Mouse (Mus musculus): Measurements from ENCODE around the gene Ptch1. TPM values are rescaled to one million over a fixed set of nuclear protein-coding genes. Genes with fewer than 3 reads are reported as not detected.
A peak's percentile ranks its signal among the peaks of the same experiment; 100 is the strongest.

Ptch1 gene
- polyA plus RNA-seq, 1 experiment from 2014 or later: 22.7 TPM

- H3K4me2 ChIP-seq (replicated peaks): no peak overlapping the region
- no peaks in the 10 kb centered on the region for H3K9me3 ChIP-seq (replicated peaks)
- peaks cover 25% of the 10 kb centered on the region for H3K36me3 ChIP-seq
- peaks cover 59% of the 10 kb centered on the region for H3K4me1 ChIP-seq
- no peaks in the 10 kb centered on the region for H3K27me3 ChIP-seq
- no peak for ATAC-seq (ENCODE audit: low FRiP score)
- H3K27ac ChIP-seq: peak overlapping the region; percentile 17; the same call in 1 of the 2 replicates
- no peak overlapping the region for H3K9ac ChIP-seq
- 63% methylated on average over 7 of the region's 7 CpGs for WGBS
- no peak overlapping the region for H3K4me3 ChIP-seq
Observed at GRCm38 (mm10) chr13:63545291-63545690, 28.1 kb downstream of the Ptch1 start.

- WGBS: 39% methylated on average over 5 of the region's 5 CpGs
- Histone ChIP-seq H3K27me3 (no peaks in the 10 kb centered on the region), H3K4me2 (replicated peaks) (no peak overlapping the region), H3K36me3 (peaks cover 28% of the 10 kb centered on the region), H3K27ac (peak overlapping the region; percentile 17; the same call in 1 of the 2 replicates), H3K4me3 (no peak overlapping the region), H3K9me3 (replicated peaks) (no peaks in the 10 kb centered on the region), H3K9ac (no peak overlapping the region), H3K4me1 (peaks cover 55% of the 10 kb centered on the region)
- ATAC-seq (ENCODE audit: low FRiP score): no peak
Observed at GRCm38 (mm10) chr13:63544967-63545253, 28.5 kb downstream of the Ptch1 start.

- peak; percentile 46; the same call in 1 of the 2 replicates for ATAC-seq (ENCODE audit: low FRiP score)
- Histone ChIP-seq H3K4me1 (peaks cover 52% of the 10 kb centered on the region), H3K27ac (peak overlapping the region; percentile 32), H3K9ac (no peak overlapping the region), H3K9me3 (replicated peaks) (no peaks in the 10 kb centered on the region), H3K27me3 (no peaks in the 10 kb centered on the region), H3K36me3 (peaks cover 34% of the 10 kb centered on the region), H3K4me2 (replicated peaks) (0 out of 2 replicates have a peak overlapping the region, but pooled peaks have one; percentile 0), H3K4me3 (no peak overlapping the region)
- WGBS: 37% methylated on average over 13 of the region's 13 CpGs
Observed at GRCm38 (mm10) chr13:63544119-63544966, 29.1 kb downstream of the Ptch1 start.

GRCm38 (mm10) chr13:63543459-63543858 lies 29.9 kb downstream of the Ptch1 start:
- Histone ChIP-seq H3K4me3 (no peak overlapping the region), H3K27me3 (no peaks in the 10 kb centered on the region), H3K27ac (peak overlapping the region; percentile 41; the same call in 1 of the 2 replicates), H3K9ac (no peak overlapping the region), H3K9me3 (replicated peaks) (no peaks in the 10 kb centered on the region), H3K4me1 (peaks cover 45% of the 10 kb centered on the region), H3K4me2 (replicated peaks) (no peak overlapping the region), H3K36me3 (peaks cover 42% of the 10 kb centered on the region)
- 54% methylated on average over 6 of the region's 6 CpGs for WGBS
- no peak for ATAC-seq (ENCODE audit: low FRiP score)

GRCm38 (mm10) chr13:63542796-63543384 lies 30.5 kb downstream of the Ptch1 start:
- peaks cover 41% of the 10 kb centered on the region for H3K4me1 ChIP-seq
- H3K27ac ChIP-seq: no peak overlapping the region
- peaks cover 48% of the 10 kb centered on the region for H3K36me3 ChIP-seq
- no peak overlapping the region for H3K4me2 ChIP-seq (replicated peaks)
- ATAC-seq (ENCODE audit: low FRiP score): no peak
- H3K4me3 ChIP-seq: no peak overlapping the region
- 70% methylated on average over 3 of the region's 3 CpGs for WGBS
- no peaks in the 10 kb centered on the region for H3K27me3 ChIP-seq
- no peak overlapping the region for H3K9ac ChIP-seq
- H3K9me3 ChIP-seq (replicated peaks): no peaks in the 10 kb centered on the region

GRCm38 (mm10) chr13:63541510-63541909 lies 31.9 kb downstream of the Ptch1 start:
- Histone ChIP-seq H3K36me3 (peaks cover 58% of the 10 kb centered on the region), H3K4me2 (replicated peaks) (no peak overlapping the region)

GRCm38 (mm10) chr13:63540584-63540983 lies 32.8 kb downstream of the Ptch1 start:
- H3K27ac ChIP-seq: no peak overlapping the region
- H3K9ac ChIP-seq: no peak overlapping the region
- peaks cover 68% of the 10 kb centered on the region for H3K36me3 ChIP-seq
- no peaks in the 10 kb centered on the region for H3K27me3 ChIP-seq
- WGBS: 81% methylated on average over 12 of the region's 12 CpGs
- ATAC-seq (ENCODE audit: low FRiP score): no peak
- H3K4me2 ChIP-seq (replicated peaks): no peak overlapping the region
- no peaks in the 10 kb centered on the region for H3K9me3 ChIP-seq (replicated peaks)
- H3K4me3 ChIP-seq: no peak overlapping the region
- H3K4me1 ChIP-seq: peaks cover 33% of the 10 kb centered on the region

More at GRCm38 (mm10) chr13:63541510-63541909, 31.9 kb downstream of the Ptch1 start:
- ATAC-seq (ENCODE audit: low FRiP score): no peak
- no peak overlapping the region for H3K9ac ChIP-seq
- H3K4me3 ChIP-seq: no peak overlapping the region
- H3K27me3 ChIP-seq: no peaks in the 10 kb centered on the region
- no peaks in the 10 kb centered on the region for H3K9me3 ChIP-seq (replicated peaks)
- H3K4me1 ChIP-seq: peaks cover 41% of the 10 kb centered on the region
- H3K27ac ChIP-seq: no peak overlapping the region

- Histone ChIP-seq H3K27ac (no peak overlapping the region), H3K4me2 (replicated peaks) (no peak overlapping the region), H3K36me3 (peaks cover 94% of the 10 kb centered on the region), H3K9me3 (replicated peaks) (no peaks in the 10 kb centered on the region), H3K4me1 (0 out of 2 replicates have a peak, but pooled peaks cover 12% of the 10 kb centered on the region), H3K4me3 (no peak overlapping the region), H3K9ac (no peak overlapping the region), H3K27me3 (no peaks in the 10 kb centered on the region)
- WGBS: 85% methylated on average over 4 of the region's 4 CpGs
- no peak for ATAC-seq (ENCODE audit: low FRiP score)
Observed at GRCm38 (mm10) chr13:63534981-63535380, 38.4 kb downstream of the Ptch1 start.

- Histone ChIP-seq H3K4me3 (no peak overlapping the region), H3K4me2 (replicated peaks) (no peak overlapping the region), H3K27ac (0 out of 2 replicates have a peak overlapping the region, but pooled peaks have one; percentile 30), H3K9ac (no peak overlapping the region), H3K4me1 (peaks cover 47% of the 10 kb centered on the region), H3K9me3 (replicated peaks) (no peaks in the 10 kb centered on the region), H3K27me3 (no peaks in the 10 kb centered on the region), H3K36me3 (peaks cover 70% of the 10 kb centered on the region)
- WGBS: 71% methylated on average over 9 of the region's 9 CpGs
- ATAC-seq (ENCODE audit: low FRiP score): no peak
Observed at GRCm38 (mm10) chr13:63530857-63531256, 42.5 kb downstream of the Ptch1 start.

GRCm38 (mm10) chr13:63530371-63530764 lies 43.0 kb downstream of the Ptch1 start:
- Histone ChIP-seq H3K4me2 (replicated peaks) (no peak overlapping the region), H3K36me3 (peaks cover 68% of the 10 kb centered on the region), H3K27me3 (no peaks in the 10 kb centered on the region), H3K4me3 (no peak overlapping the region), H3K4me1 (peaks cover 51% of the 10 kb centered on the region), H3K9me3 (replicated peaks) (no peaks in the 10 kb centered on the region), H3K27ac (no peak overlapping the region), H3K9ac (no peak overlapping the region)
- 31% methylated on average over 3 of the region's 3 CpGs for WGBS
- ATAC-seq (ENCODE audit: low FRiP score): peak; percentile 57; the same call in 1 of the 2 replicates

- Histone ChIP-seq H3K4me2 (replicated peaks) (no peak overlapping the region), H3K27me3 (no peaks in the 10 kb centered on the region), H3K36me3 (peaks cover 68% of the 10 kb centered on the region), H3K4me1 (peaks cover 57% of the 10 kb centered on the region), H3K27ac (no peak overlapping the region), H3K4me3 (no peak overlapping the region), H3K9ac (no peak overlapping the region), H3K9me3 (replicated peaks) (no peaks in the 10 kb centered on the region)
- ATAC-seq (ENCODE audit: low FRiP score): peak; percentile 21; the same call in 1 of the 2 replicates
- 49% methylated on average over 3 of the region's 3 CpGs for WGBS
Observed at GRCm38 (mm10) chr13:63529602-63530370, 43.6 kb downstream of the Ptch1 start.

GRCm38 (mm10) chr13:63528852-63529251 lies 44.5 kb downstream of the Ptch1 start:
- WGBS: 8% methylated on average over 2 of the region's 2 CpGs
- H3K4me1 ChIP-seq: peaks cover 59% of the 10 kb centered on the region
- ATAC-seq (ENCODE audit: low FRiP score): no peak
- no peaks in the 10 kb centered on the region for H3K27me3 ChIP-seq
- no peak overlapping the region for H3K4me2 ChIP-seq (replicated peaks)
- H3K4me3 ChIP-seq: no peak overlapping the region
- peak overlapping the region; percentile 73 for H3K27ac ChIP-seq
- H3K9me3 ChIP-seq (replicated peaks): no peaks in the 10 kb centered on the region
- H3K36me3 ChIP-seq: peaks cover 66% of the 10 kb centered on the region
- peak overlapping the region; percentile 41; the same call in 1 of the 2 replicates for H3K9ac ChIP-seq
